Mouse (Mus musculus): Measurements from ENCODE around the gene Dcp1b.

DNA sequence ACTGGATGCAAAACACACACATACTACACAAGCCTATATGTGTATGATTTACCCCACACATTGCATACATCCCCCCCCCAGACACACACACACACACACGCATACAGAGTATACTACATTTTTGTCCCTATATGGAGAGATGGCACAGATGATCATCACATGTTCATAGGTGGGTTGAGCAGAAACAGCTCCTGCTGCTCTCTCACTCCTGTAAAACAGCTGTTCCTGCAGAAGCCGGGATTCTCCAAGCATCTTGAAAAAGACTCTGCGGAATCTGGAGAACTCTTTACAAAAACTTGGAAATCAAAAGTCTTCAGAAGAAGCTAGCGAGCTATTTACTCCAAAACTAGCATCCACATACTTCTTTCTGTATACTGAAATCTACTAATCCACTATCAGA is 42.2 kb upstream of the Dcp1b start:
- TF ChIP-seq CTCF (IDR thresholded peaks at IDR 0.05; ENCODE audit: low read depth) (no peak), EP300 (IDR thresholded peaks at IDR 0.05; ENCODE audit: low read depth) (no peak)
